Mouse (Mus musculus): Measurements from ENCODE around the gene Tnpo3. TPM values are rescaled to one million over a fixed set of nuclear protein-coding genes. Genes with fewer than 3 reads are reported as not detected.

Gene Tnpo3
- polyA plus RNA-seq, 1 experiment from 2014 or later = 85.4 TPM

DNA sequence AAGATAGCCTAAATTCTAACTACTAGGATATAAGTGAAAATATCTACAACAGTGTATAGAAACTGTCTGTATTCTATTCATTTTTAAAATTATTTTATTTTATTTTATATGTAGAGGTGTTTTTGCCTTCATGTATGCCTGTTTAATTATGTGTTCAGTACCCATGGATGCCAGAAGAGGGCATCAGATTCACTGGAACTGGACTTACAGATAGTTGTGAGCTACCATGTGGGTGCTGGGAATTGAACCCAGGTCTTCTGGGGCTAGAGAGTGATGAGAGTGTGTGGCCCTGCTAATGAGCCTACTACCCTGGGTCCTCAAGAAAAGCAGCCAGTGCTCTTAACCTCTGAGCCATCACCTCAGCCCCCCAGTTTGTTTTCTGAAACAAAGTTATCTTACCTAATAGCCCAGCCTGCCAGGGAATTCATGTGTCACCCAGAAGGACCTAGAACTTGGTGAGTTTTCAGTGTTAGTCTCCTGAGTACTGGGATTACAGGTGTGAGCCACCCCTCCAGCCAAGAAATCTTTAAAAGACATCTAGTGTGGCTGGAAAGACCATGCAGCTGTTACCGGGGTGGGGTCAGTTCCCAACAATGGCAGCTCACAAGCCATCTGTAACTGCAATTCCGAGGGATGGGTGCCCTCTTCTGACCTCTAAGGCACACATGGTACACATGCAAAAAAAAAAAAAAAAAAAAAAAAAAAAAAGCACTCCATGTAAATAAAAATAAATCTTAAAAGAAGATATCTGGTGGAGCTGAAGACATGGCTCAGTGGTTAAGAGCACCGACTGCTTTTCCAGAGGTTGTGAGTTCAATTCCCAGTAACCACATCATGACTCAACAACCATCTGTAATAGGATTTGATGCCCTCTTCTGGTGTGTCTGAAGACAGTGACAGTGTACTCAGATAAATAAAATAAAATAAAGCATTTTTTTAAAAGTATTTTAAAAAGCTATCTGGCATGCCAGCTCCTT is 28.0 kb upstream of the Tnpo3 start:
- Histone ChIP-seq H3K9me3 (ENCODE audit: control insufficient read depth, low read length) (no peaks in the 10 kb centered on the region), H3K27ac (no peak overlapping the region), H3K4me1 (replicated peaks; ENCODE audit: control insufficient read depth, insufficient read depth, low read length) (no peaks in the 10 kb centered on the region), H3K27me3 (ENCODE audit: control insufficient read depth, insufficient read depth, low read length) (no peaks in the 10 kb centered on the region), H3K36me3 (replicated peaks; ENCODE audit: control insufficient read depth, insufficient read depth) (no peaks in the 10 kb centered on the region), H3K4me2 (replicated peaks) (no peak overlapping the region), H3K9ac (no peak overlapping the region), H3K4me3 (replicated peaks; ENCODE audit: low read length) (no peak overlapping the region)
- WGBS = 80% methylated on average over 3 of the region's 3 CpGs
- ATAC-seq (ENCODE audit: low FRiP score) (no peak), DNase-seq (ENCODE audit: low spot score) (no peak)

DNA sequence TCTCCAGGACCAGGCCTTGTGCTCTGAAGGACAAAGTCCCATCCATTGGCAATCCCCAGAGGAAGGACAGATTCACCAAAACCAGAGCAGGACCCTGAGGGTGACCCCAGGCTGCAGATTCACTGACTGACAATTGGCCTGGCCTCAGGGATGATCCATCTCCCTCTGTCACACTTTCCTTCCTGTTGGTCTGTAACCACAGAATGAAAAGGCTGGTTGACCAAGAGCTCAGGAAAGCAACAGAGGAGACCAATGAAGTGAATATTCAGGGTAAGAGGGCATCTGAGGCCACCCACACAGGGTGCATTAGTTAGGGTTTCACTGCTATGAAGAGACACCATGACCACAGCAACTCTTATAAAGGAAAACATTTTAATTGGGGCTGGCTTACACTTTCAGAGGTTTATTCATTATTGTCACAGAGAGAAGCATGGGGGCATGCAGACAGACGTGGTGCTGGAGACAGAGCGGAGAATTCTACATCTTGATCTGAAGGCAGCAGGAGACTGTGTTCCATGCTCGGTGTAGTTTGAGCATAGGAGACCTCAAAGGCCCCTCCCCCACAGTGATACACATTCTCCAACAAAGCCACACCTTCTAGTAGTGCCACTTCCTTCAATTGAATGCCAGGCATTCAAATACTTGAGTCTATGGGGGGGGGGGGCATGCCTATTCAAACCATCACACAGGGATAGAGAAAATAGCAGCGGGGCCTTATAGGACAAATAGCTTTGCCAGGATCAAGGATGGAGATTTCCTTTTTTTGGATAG is 26.8 kb upstream of the Tnpo3 start:
- H3K9ac ChIP-seq = no peak overlapping the region
- no peak for ATAC-seq (ENCODE audit: low FRiP score)
- no peaks in the 10 kb centered on the region for H3K36me3 ChIP-seq (replicated peaks; ENCODE audit: control insufficient read depth, insufficient read depth)
- 91% methylated on average over 4 of the region's 4 CpGs for WGBS
- no peak overlapping the region for H3K27ac ChIP-seq
- no peaks in the 10 kb centered on the region for H3K4me1 ChIP-seq (replicated peaks; ENCODE audit: control insufficient read depth, insufficient read depth, low read length)
- no peaks in the 10 kb centered on the region for H3K27me3 ChIP-seq (ENCODE audit: control insufficient read depth, insufficient read depth, low read length)
- no peak overlapping the region for H3K4me2 ChIP-seq (replicated peaks)
- H3K9me3 ChIP-seq (ENCODE audit: control insufficient read depth, low read length) = no peaks in the 10 kb centered on the region
- no peak for DNase-seq (ENCODE audit: low spot score)
- no peak overlapping the region for H3K4me3 ChIP-seq (replicated peaks; ENCODE audit: low read length)

DNA sequence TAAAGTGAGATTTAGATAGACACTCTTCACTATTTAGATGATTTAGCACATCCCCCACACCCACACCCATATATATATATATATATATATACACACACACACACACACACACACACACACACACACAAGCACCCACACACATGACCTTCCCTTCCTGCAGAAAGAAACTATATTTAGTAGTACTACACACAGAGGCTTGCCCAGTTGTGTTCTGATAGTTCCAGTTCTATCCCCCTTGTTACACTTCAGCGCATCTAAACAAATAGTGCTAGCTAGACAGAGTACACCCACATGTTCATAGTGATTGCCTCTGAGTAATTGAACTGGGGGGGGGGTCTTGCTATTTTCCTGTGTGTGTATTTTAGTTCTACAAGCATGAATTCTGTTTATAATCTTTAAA is 24.9 kb upstream of the Tnpo3 start:
- Histone ChIP-seq H3K27ac (no peak overlapping the region), H3K4me3 (replicated peaks; ENCODE audit: low read length) (no peak overlapping the region), H3K4me1 (replicated peaks; ENCODE audit: control insufficient read depth, insufficient read depth, low read length) (no peaks in the 10 kb centered on the region), H3K9ac (no peak overlapping the region), H3K27me3 (ENCODE audit: control insufficient read depth, insufficient read depth, low read length) (no peaks in the 10 kb centered on the region), H3K36me3 (replicated peaks; ENCODE audit: control insufficient read depth, insufficient read depth) (no peaks in the 10 kb centered on the region), H3K9me3 (ENCODE audit: control insufficient read depth, low read length) (no peaks in the 10 kb centered on the region), H3K4me2 (replicated peaks) (no peak overlapping the region)
- ATAC-seq (ENCODE audit: low FRiP score) (no peak), DNase-seq (ENCODE audit: low spot score) (no peak)
- WGBS = 97% methylated on average over 1 of the region's 1 CpGs

DNA sequence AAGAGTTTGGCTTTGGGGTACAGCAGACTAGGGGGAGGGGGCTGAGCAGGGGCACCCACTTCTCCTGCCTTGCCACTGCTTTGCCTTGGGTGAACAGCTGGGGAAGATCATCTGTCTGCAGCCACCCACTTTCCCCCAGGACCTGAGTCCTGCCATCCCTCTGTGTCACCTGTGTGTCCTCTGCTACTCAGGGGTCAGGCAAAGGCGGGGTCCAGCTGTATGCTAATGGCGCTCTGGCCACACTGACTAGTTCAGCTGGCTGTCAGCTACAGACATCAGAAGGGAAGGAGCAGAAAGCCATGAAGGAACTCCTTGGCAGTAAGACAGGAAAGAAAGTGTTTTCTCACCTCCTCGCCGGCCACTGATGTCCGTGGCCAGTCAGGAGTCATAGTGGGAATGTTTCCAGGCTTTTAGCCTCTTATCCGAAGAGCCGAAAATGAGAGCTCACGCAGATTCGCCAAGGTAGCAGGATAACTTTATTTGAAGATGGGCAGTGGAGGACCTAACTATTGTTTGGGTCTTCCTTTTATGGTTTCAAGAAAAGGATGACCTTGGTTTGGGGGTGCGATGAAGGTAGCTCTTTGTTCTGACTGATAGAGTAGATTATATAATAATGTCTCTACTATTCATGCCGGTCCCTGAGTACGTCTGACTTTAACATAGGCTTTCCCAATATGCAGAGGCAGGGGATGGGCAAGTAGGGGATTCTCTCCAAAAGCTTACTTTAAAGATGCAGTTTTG is 23.0 kb upstream of the Tnpo3 start:
- Histone ChIP-seq H3K9ac (no peak overlapping the region), H3K36me3 (replicated peaks; ENCODE audit: control insufficient read depth, insufficient read depth) (no peaks in the 10 kb centered on the region), H3K9me3 (ENCODE audit: control insufficient read depth, low read length) (no peaks in the 10 kb centered on the region), H3K27me3 (ENCODE audit: control insufficient read depth, insufficient read depth, low read length) (no peaks in the 10 kb centered on the region), H3K27ac (no peak overlapping the region), H3K4me2 (replicated peaks) (no peak overlapping the region), H3K4me1 (replicated peaks; ENCODE audit: control insufficient read depth, insufficient read depth, low read length) (no peaks in the 10 kb centered on the region), H3K4me3 (replicated peaks; ENCODE audit: low read length) (no peak overlapping the region)
- 49% methylated on average over 12 of the region's 12 CpGs for WGBS
- ATAC-seq (ENCODE audit: low FRiP score) (no peak), DNase-seq (ENCODE audit: low spot score) (no peak)

DNA sequence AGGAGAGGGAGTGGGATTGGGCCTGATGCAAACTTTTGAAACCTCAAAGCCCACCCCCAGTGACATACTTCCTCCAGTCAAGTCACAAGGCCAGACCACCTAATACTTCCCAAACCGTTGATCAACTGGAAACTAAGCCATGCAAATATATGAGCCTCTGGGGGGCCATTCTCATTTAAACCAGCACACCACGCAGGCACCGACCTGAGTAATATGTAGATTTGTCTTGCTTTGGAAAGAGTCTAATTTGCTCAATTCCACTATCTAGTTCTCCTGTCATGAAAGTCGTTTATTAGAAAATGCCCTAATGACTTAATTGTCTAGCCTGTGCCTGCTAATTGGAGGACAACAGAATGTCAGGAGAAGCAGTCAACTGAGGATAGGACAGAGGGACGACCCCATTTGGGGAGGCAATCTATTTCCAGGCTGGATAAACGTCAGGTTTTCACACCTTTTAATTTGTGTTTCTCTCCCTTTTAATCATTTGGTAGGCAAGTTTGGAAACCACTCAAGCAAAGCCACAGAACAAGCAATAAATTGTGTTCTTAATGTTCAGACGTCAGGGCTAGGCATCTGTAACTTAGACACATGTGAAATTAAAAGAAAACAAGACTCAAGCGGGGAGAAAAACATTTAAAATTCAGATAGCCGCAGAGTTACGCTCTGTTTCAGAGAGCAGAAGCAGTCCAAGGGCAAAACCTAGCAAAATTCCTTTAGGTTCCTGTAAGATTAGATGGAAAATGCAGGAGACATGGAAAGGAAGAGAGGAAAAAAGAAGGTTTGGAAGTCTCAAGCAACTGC is 22.3 kb upstream of the Tnpo3 start:
- no peak overlapping the region for H3K4me2 ChIP-seq (replicated peaks)
- no peaks in the 10 kb centered on the region for H3K27me3 ChIP-seq (ENCODE audit: control insufficient read depth, insufficient read depth, low read length)
- no peak overlapping the region for H3K4me3 ChIP-seq (replicated peaks; ENCODE audit: low read length)
- no peaks in the 10 kb centered on the region for H3K36me3 ChIP-seq (replicated peaks; ENCODE audit: control insufficient read depth, insufficient read depth)
- H3K9me3 ChIP-seq (ENCODE audit: control insufficient read depth, low read length) = no peaks in the 10 kb centered on the region
- ATAC-seq (ENCODE audit: low FRiP score) (no peak), DNase-seq (ENCODE audit: low spot score) (no peak)
- H3K27ac ChIP-seq = no peak overlapping the region
- WGBS = 25% methylated on average over 10 of the region's 10 CpGs
- no peaks in the 10 kb centered on the region for H3K4me1 ChIP-seq (replicated peaks; ENCODE audit: control insufficient read depth, insufficient read depth, low read length)
- H3K9ac ChIP-seq = no peak overlapping the region

DNA sequence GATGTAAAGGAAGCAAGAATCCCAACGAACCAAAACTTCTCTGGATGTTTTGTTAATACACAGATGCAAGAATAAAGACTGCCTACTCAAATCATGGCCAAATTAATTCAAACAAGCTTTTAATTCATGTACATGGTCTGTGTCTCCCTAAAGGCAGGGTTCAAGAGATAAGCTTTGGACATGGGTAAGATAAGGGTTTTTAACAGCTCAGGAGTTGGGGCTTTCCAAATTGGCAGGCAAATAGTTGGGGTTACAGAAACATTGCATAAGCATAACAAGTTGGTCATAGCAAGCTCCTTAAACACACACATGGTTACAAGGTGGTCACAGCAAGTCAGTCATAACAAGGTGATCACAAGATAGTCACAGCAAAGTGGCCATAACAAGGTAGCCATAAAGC is 20.5 kb upstream of the Tnpo3 start:
- DNase-seq (ENCODE audit: low spot score) (no peak), ATAC-seq (ENCODE audit: low FRiP score) (no peak)
- H3K36me3 ChIP-seq (replicated peaks; ENCODE audit: control insufficient read depth, insufficient read depth) = no peaks in the 10 kb centered on the region
- WGBS = 81% methylated on average over 1 of the region's 1 CpGs
- H3K27me3 ChIP-seq (ENCODE audit: control insufficient read depth, insufficient read depth, low read length) = no peaks in the 10 kb centered on the region
- no peak overlapping the region for H3K27ac ChIP-seq
- no peaks in the 10 kb centered on the region for H3K4me1 ChIP-seq (replicated peaks; ENCODE audit: control insufficient read depth, insufficient read depth, low read length)
- no peak overlapping the region for H3K4me3 ChIP-seq (replicated peaks; ENCODE audit: low read length)
- no peaks in the 10 kb centered on the region for H3K9me3 ChIP-seq (ENCODE audit: control insufficient read depth, low read length)
- no peak overlapping the region for H3K9ac ChIP-seq
- no peak overlapping the region for H3K4me2 ChIP-seq (replicated peaks)

DNA sequence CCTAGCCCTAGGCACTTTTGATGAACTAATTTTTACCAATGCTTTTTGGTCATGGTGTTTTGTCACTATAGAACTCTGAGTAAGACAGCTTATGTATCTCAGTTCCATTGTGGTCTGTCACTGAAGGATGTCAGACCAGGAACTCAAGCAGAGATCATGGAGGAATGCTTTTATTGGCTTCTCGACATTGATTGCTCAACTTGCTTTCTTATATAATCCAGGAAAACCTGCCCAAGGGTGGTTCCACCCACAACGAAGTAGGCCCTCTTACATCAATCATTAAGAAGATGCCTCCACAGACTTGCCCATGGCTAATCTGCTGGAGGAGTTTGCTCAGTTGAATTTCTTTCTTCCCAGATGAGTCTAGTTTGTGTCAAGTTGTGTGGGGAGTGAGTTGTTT is 18.1 kb upstream of the Tnpo3 start:
- H3K27ac ChIP-seq = no peak overlapping the region
- H3K9me3 ChIP-seq (ENCODE audit: control insufficient read depth, low read length) = no peaks in the 10 kb centered on the region
- H3K4me3 ChIP-seq (replicated peaks; ENCODE audit: low read length) = no peak overlapping the region
- no peak overlapping the region for H3K4me2 ChIP-seq (replicated peaks)
- ATAC-seq (ENCODE audit: low FRiP score) = no peak
- H3K36me3 ChIP-seq (replicated peaks; ENCODE audit: control insufficient read depth, insufficient read depth) = no peaks in the 10 kb centered on the region
- H3K4me1 ChIP-seq (replicated peaks; ENCODE audit: control insufficient read depth, insufficient read depth, low read length) = no peaks in the 10 kb centered on the region
- H3K27me3 ChIP-seq (ENCODE audit: control insufficient read depth, insufficient read depth, low read length) = no peaks in the 10 kb centered on the region
- 87% methylated on average over 2 of the region's 2 CpGs for WGBS
- H3K9ac ChIP-seq = no peak overlapping the region
- no peak for DNase-seq (ENCODE audit: low spot score)

DNA sequence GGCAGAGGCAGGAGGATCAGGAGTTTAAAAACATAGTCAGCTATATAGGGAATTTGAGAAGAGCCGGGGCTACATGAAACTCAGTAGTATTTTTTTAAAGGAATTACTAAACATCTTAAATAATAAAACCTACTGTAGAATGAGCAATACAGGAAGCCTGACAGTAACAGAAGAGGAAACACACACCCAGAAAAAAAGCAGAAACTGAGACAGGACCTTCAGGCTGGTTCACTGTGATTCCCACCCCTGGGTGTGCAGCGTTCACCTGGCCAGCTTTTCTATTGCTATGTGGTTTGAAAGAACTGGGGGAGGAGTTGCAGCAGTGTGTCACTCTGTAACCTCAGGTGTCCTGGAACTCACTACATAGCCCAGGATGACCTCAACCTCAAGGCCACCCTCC is 14.2 kb upstream of the Tnpo3 start:
- Histone ChIP-seq H3K4me3 (replicated peaks; ENCODE audit: low read length) (no peak overlapping the region), H3K36me3 (replicated peaks; ENCODE audit: control insufficient read depth, insufficient read depth) (no peaks in the 10 kb centered on the region), H3K4me1 (replicated peaks; ENCODE audit: control insufficient read depth, insufficient read depth, low read length) (no peaks in the 10 kb centered on the region), H3K9ac (no peak overlapping the region), H3K27me3 (ENCODE audit: control insufficient read depth, insufficient read depth, low read length) (no peaks in the 10 kb centered on the region), H3K9me3 (ENCODE audit: control insufficient read depth, low read length) (no peaks in the 10 kb centered on the region), H3K4me2 (replicated peaks) (no peak overlapping the region), H3K27ac (no peak overlapping the region)
- no peak for DNase-seq (ENCODE audit: low spot score)
- no peak for ATAC-seq (ENCODE audit: low FRiP score)
- 98% methylated on average over 2 of the region's 2 CpGs for WGBS

Measured in hindbrain, embryonic 14.5 days (tissue).